Mouse (Mus musculus) liver, embryonic 13.5 days (tissue): ENCODE data around the gene Ppp1r37. TPM values are rescaled to one million over a fixed set of nuclear protein-coding genes. Genes with fewer than 3 reads are reported as not detected.

Experiments
- ATAC-seq: fragments of 200-750 bp; cut with Nextera tagmentation; 2 replicates; pipeline ENCODE4 v1.8.0; 2017; ENCODE audit warnings: low read depth, mild to moderate bottlenecking, moderate number of reproducible peaks, moderate library complexity
- DNase-seq: peaks from one replicate; pipeline ENCODE4 v3.0.0; 2022
- H3K27ac ChIP-seq: fragments of 300-500 bp; sonication (generic); 2 replicates; pipeline ENCODE4 v1.5.1; 2015; ENCODE audit warnings: moderate library complexity, mild to moderate bottlenecking, inconsistent platforms
- H3K27me3 ChIP-seq: fragments of 300-500 bp; sonication (generic); 2 replicates; pipeline ENCODE4 v1.6.1; 2015; ENCODE audit warnings: mild to moderate bottlenecking, inconsistent platforms
- H3K36me3 ChIP-seq: fragments of 300-500 bp; sonication (generic); 2 replicates; pipeline ENCODE4 v1.6.1; 2015; ENCODE audit warnings: mild to moderate bottlenecking, inconsistent platforms
- H3K4me1 ChIP-seq: fragments of 300-500 bp; sonication (generic); replicated peaks from 2 replicates; pipeline ENCODE4 v1.6.1; 2015; ENCODE audit warnings: inconsistent platforms
- H3K4me2 ChIP-seq: fragments of 300-500 bp; sonication (generic); 2 replicates; pipeline ENCODE4 v1.6.1; 2015; ENCODE audit warnings: inconsistent platforms, mild to moderate bottlenecking, moderate library complexity
- H3K4me3 ChIP-seq: fragments of 300-500 bp; sonication (generic); replicated peaks from 2 replicates; pipeline ENCODE4 v1.5.1; 2015; ENCODE audit warnings: mild to moderate bottlenecking, inconsistent platforms
- H3K9ac ChIP-seq: fragments of 300-500 bp; sonication (generic); 2 replicates; pipeline ENCODE4 v1.6.1; 2015; ENCODE audit warnings: mild to moderate bottlenecking, inconsistent platforms
- H3K9me3 ChIP-seq: fragments of 300-500 bp; sonication (generic); replicated peaks from 2 replicates; pipeline ENCODE4 v1.6.1; 2016; ENCODE audit warnings: inconsistent platforms
- WGBS: fragments of 180-500 bp; shearing (Covaris S2); methylation state at CpG from one replicate; pipeline ENCODE4 v1.1.7; 2015; ENCODE audit not compliant: insufficient replicate concordance; 5-methylcytosine and 5-hydroxymethylcytosine counted together
- polyA plus RNA-seq: library from polyadenylated mRNA; unstranded; fragments of >200 nt; fragmentation: Nextera tagmentation; extraction: Ambion mirVana; gene quantifications from 2 replicates; pipeline ENCODE4 v1.2.1, GENCODE M21; 2015

The Ppp1r37 gene
- polyA plus RNA-seq, 1 experiment from 2014 or later = 7.8 TPM

GRCm38 (mm10) chr7:19495521-19496213 lies 67.2 kb downstream of the Ppp1r37 start:
- Histone ChIP-seq H3K4me1 (peaks cover 37% of the 10 kb centered on the region), H3K4me2 (no peak overlapping the region), H3K36me3 (no peaks in the 10 kb centered on the region), H3K4me3 (no peak overlapping the region), H3K9me3 (no peaks in the 10 kb centered on the region), H3K9ac (no peak overlapping the region), H3K27ac (no peak overlapping the region), H3K27me3 (peaks cover 9% of the 10 kb centered on the region; the same call in 1 of the 2 replicates)
- DNase-seq = no peak
- 58% methylated on average over 20 of the region's 20 CpGs for WGBS
- peak; percentile 26; the same call in 1 of the 2 replicates for ATAC-seq

DNA sequence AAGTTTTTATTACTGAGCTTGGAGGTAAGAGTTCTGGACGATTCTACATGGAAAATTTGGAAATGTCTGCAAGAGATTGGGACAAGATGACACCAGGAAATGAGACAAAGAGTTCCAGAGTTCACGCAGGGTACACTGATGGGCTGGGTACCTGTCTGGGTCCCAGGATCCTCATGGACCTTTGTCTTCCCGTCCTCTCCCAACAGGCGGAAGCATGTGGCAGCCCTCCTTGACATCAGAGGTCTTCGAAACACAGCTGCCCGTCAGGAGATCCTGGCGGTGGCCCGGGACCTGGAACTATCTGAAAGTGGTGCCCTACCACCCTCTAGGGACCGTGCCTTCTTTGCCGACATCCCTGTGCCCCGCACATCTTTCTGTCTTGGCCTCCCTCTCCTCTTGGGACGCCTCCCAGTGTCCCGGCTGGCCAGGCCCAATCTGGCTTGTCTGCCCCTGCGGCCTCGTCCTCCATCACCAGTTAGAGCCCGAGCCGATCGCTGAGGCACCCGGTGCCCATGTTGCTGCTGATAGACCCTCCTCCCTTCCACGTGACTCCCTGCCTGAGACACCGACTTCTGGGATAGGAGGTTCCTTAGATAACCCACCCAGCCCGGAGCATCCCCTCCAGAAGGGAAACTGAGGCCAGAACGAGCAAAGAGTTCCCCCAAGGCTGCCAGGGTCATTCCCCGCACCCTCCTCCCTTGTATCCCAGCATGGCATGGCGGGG lies 68.0 kb downstream of the Ppp1r37 start:
- 77% methylated on average over 25 of the region's 25 CpGs for WGBS
- no peaks in the 10 kb centered on the region for H3K36me3 ChIP-seq
- ATAC-seq (no peak), DNase-seq (no peak)
- no peak overlapping the region for H3K9ac ChIP-seq
- no peak overlapping the region for H3K27ac ChIP-seq
- no peaks in the 10 kb centered on the region for H3K9me3 ChIP-seq
- H3K4me2 ChIP-seq = no peak overlapping the region
- peaks cover 33% of the 10 kb centered on the region for H3K4me1 ChIP-seq
- no peak overlapping the region for H3K4me3 ChIP-seq
- peaks cover 12% of the 10 kb centered on the region for H3K27me3 ChIP-seq

- peak overlapping the region; percentile 16 for H3K4me2 ChIP-seq
- ATAC-seq (no peak), DNase-seq (no peak)
- 33% methylated on average over 26 of the region's 26 CpGs for WGBS
- H3K9ac ChIP-seq = no peak overlapping the region
- no peaks in the 10 kb centered on the region for H3K36me3 ChIP-seq
- H3K4me1 ChIP-seq = peaks cover 18% of the 10 kb centered on the region
- peaks cover 31% of the 10 kb centered on the region for H3K27me3 ChIP-seq
- H3K4me3 ChIP-seq = no peak overlapping the region
- H3K27ac ChIP-seq = no peak overlapping the region
- H3K9me3 ChIP-seq = no peaks in the 10 kb centered on the region
Observed at GRCm38 (mm10) chr7:19491731-19492130, 71.1 kb downstream of the Ppp1r37 start.

DNA sequence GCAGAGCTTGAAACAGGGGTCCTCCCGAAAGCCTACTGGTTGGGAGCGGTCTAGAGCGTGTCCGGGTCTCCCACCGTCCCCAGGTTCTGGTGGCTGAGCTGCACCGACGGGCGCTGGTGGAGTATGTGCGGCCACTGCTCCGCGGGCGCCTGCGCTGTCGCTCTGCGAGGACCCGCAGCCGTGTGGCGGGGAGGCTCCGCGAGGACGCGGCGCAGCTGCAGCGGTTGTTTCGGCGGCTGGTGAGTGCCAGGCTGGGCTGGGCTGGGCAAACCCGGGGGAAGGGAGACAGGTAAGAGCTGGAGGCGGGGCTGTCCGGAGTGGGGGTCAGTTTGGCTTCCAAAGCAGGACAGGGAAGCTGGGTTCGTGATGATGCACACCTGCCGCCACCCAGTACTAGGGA lies 73.4 kb downstream of the Ppp1r37 start:
- Histone ChIP-seq H3K4me3 (no peak overlapping the region), H3K9ac (no peak overlapping the region), H3K27me3 (peaks cover 31% of the 10 kb centered on the region), H3K9me3 (no peaks in the 10 kb centered on the region), H3K4me1 (peaks cover 8% of the 10 kb centered on the region), H3K36me3 (no peaks in the 10 kb centered on the region), H3K27ac (no peak overlapping the region), H3K4me2 (no peak overlapping the region)
- DNase-seq = no peak
- no peak for ATAC-seq
- WGBS = 69% methylated on average over 31 of the region's 31 CpGs

- Histone ChIP-seq H3K4me2 (no peak overlapping the region), H3K27ac (no peak overlapping the region), H3K36me3 (no peaks in the 10 kb centered on the region), H3K4me1 (peaks cover 6% of the 10 kb centered on the region), H3K9ac (no peak overlapping the region), H3K9me3 (no peaks in the 10 kb centered on the region), H3K27me3 (peaks cover 30% of the 10 kb centered on the region), H3K4me3 (no peak overlapping the region)
- no peak for ATAC-seq
- WGBS = 28% methylated on average over 7 of the region's 7 CpGs
- DNase-seq = no peak
Observed at GRCm38 (mm10) chr7:19486549-19486948, 76.3 kb downstream of the Ppp1r37 start.

GRCm38 (mm10) chr7:19485488-19485887 lies 77.4 kb downstream of the Ppp1r37 start:
- peaks cover 22% of the 10 kb centered on the region for H3K27me3 ChIP-seq
- no peaks in the 10 kb centered on the region for H3K36me3 ChIP-seq
- no peak overlapping the region for H3K4me2 ChIP-seq
- H3K9ac ChIP-seq = no peak overlapping the region
- H3K9me3 ChIP-seq = no peaks in the 10 kb centered on the region
- H3K27ac ChIP-seq = no peak overlapping the region
- WGBS = 65% methylated on average over 1 of the region's 1 CpGs
- peaks cover 3% of the 10 kb centered on the region; the same call in 1 of the 2 replicates for H3K4me1 ChIP-seq
- DNase-seq (no peak), ATAC-seq (no peak)
- no peak overlapping the region for H3K4me3 ChIP-seq

DNA sequence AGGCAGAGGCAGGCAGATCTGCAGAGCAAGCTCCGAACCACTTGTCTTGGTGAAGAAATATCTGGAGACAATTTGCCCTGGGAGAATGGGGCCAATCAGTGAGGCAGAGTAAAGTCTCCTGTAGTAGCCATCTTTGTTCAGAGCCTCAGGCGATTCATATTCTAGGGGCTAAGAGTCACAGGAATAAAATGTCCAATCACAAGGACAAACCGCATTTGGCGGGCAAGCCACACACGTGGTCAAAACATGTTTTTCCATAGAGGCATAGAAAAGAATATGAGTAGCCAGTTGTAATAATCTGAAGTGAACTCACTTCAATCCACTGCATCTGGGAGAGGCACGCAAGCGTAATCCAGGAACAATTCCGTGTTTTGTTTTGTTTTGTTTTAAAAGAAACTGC lies 79.6 kb downstream of the Ppp1r37 start:
- Histone ChIP-seq H3K9ac (no peak overlapping the region), H3K36me3 (no peaks in the 10 kb centered on the region), H3K27me3 (0 out of 2 replicates have a peak, but pooled peaks cover 5% of the 10 kb centered on the region), H3K4me2 (no peak overlapping the region), H3K4me1 (0 out of 2 replicates have a peak, but pooled peaks cover 4% of the 10 kb centered on the region), H3K27ac (no peak overlapping the region), H3K9me3 (no peaks in the 10 kb centered on the region), H3K4me3 (no peak overlapping the region)
- WGBS = 78% methylated on average over 8 of the region's 8 CpGs
- no peak for DNase-seq
- no peak for ATAC-seq

Other genes starting within 250 kb of the Ppp1r37 start
- gene Ercc1, start 218.3 kb downstream of the Ppp1r37 start, polyA plus RNA-seq = 19.1 and 21.0 TPM in 2 replicates
- gene Cd3eap, start 203.6 kb downstream of the Ppp1r37 start, polyA plus RNA-seq = 15.0 and 16.3 TPM in 2 replicates
- gene Ppp1r13l, start 203.3 kb downstream of the Ppp1r37 start, polyA plus RNA-seq = 1.1 and 1.2 TPM in 2 replicates
- 8.6 and 9.9 TPM in 2 replicates for gene Ercc2, start 181.1 kb downstream of the Ppp1r37 start, polyA plus RNA-seq
- 0.31 and 0.70 TPM in 2 replicates for gene Klc3, start 159.0 kb downstream of the Ppp1r37 start, polyA plus RNA-seq
- gene Ckm, start 158.3 kb downstream of the Ppp1r37 start, polyA plus RNA-seq = 0.82 and 1.6 TPM in 2 replicates
- gene Mark4, start 104.3 kb downstream of the Ppp1r37 start, polyA plus RNA-seq = 1.3 and 1.6 TPM in 2 replicates
- 0.83 and 1.0 TPM in 2 replicates for gene Exoc3l2, start 99.7 kb downstream of the Ppp1r37 start, polyA plus RNA-seq
- gene Bloc1s3, start 54.7 kb downstream of the Ppp1r37 start, polyA plus RNA-seq = 1.3 TPM in 2 replicates
- 39.5 and 45.2 TPM in 2 replicates for gene Trappc6a, start 54.7 kb downstream of the Ppp1r37 start, polyA plus RNA-seq
- not detected in 2 replicates for gene Nkpd1, start 45.2 kb downstream of the Ppp1r37 start, polyA plus RNA-seq
- 1.3 and 1.5 TPM in 2 replicates for gene Zfp296, start 14.2 kb upstream of the Ppp1r37 start, polyA plus RNA-seq
- gene Gemin7, start 14.5 kb upstream of the Ppp1r37 start, polyA plus RNA-seq = 84.9 and 92.7 TPM in 2 replicates
- gene Clasrp, start 41.4 kb upstream of the Ppp1r37 start, polyA plus RNA-seq = 14.3 and 15.7 TPM in 2 replicates
- gene Relb, start 66.4 kb upstream of the Ppp1r37 start, polyA plus RNA-seq = 1.6 and 1.7 TPM in 2 replicates
- 45.2 and 51.0 TPM in 2 replicates for gene Clptm1, start 102.0 kb upstream of the Ppp1r37 start, polyA plus RNA-seq
- 568 and 648 TPM in 2 replicates for gene Apoc2, start 114.9 kb upstream of the Ppp1r37 start, polyA plus RNA-seq
- 5.6 and 7.5 TPM in 2 replicates for gene Gm44805, start 118.3 kb upstream of the Ppp1r37 start, polyA plus RNA-seq
- gene Apoc4, start 118.4 kb upstream of the Ppp1r37 start, polyA plus RNA-seq = 58.3 and 74.0 TPM in 2 replicates
- gene Apoc1, start 129.6 kb upstream of the Ppp1r37 start, polyA plus RNA-seq = 247 and 261 TPM in 2 replicates
- 1,390 and 1,411 TPM in 2 replicates for gene Apoe, start 136.1 kb upstream of the Ppp1r37 start, polyA plus RNA-seq
- gene Tomm40, start 152.4 kb upstream of the Ppp1r37 start, polyA plus RNA-seq = 125 and 138 TPM in 2 replicates
- 17.9 and 18.2 TPM in 2 replicates for gene Nectin2, start 187.4 kb upstream of the Ppp1r37 start, polyA plus RNA-seq
- 7.2 and 7.9 TPM in 2 replicates for gene Bcam, start 207.9 kb upstream of the Ppp1r37 start, polyA plus RNA-seq
- 1.2 and 1.3 TPM in 2 replicates for gene Cblc, start 233.7 kb upstream of the Ppp1r37 start, polyA plus RNA-seq